Mouse (Mus musculus) embryonic facial prominence, embryonic 12.5 days (tissue): Measurements from ENCODE around the gene P2rx7. TPM values are rescaled to one million over a fixed set of nuclear protein-coding genes. Genes with fewer than 3 reads are reported as not detected.

Source experiments
- ATAC-seq: fragments of 200-750 bp; cut with Nextera tagmentation; 2 replicates; pipeline ENCODE4 v1.8.0; 2017; ENCODE audit not compliant: insufficient number of reproducible peaks, insufficient read depth, low FRiP score, low TSS enrichment
- H3K27ac ChIP-seq: fragments of 300-500 bp; sonication (generic); 2 replicates; pipeline ENCODE4 v1.5.1; 2016; ENCODE audit warnings: mild to moderate bottlenecking
- H3K27me3 ChIP-seq: fragments of 300-500 bp; sonication (generic); 2 replicates; pipeline ENCODE4 v1.6.1; 2016; ENCODE audit warnings: mild to moderate bottlenecking, moderate library complexity
- H3K36me3 ChIP-seq: fragments of 300-500 bp; sonication (generic); 2 replicates; pipeline ENCODE4 v1.6.1; 2016; ENCODE audit warnings: mild to moderate bottlenecking
- H3K4me1 ChIP-seq: fragments of 300-500 bp; sonication (generic); 2 replicates; pipeline ENCODE4 v1.6.1; 2016
- H3K4me2 ChIP-seq: fragments of 300-500 bp; sonication (generic); replicated peaks from 2 replicates; pipeline ENCODE4 v1.6.1; 2016; ENCODE audit warnings: mild to moderate bottlenecking, moderate library complexity
- H3K4me3 ChIP-seq: fragments of 300-500 bp; sonication (generic); 2 replicates; pipeline ENCODE4 v1.5.1; 2016; ENCODE audit warnings: mild to moderate bottlenecking
- H3K9ac ChIP-seq: fragments of 300-500 bp; sonication (generic); 2 replicates; pipeline ENCODE4 v1.6.1; 2016; ENCODE audit warnings: mild to moderate bottlenecking, moderate library complexity
- H3K9me3 ChIP-seq: fragments of 300-500 bp; sonication (generic); 2 replicates; pipeline ENCODE4 v1.6.1; 2016; ENCODE audit warnings: mild to moderate bottlenecking, moderate library complexity
- WGBS: fragments of 180-500 bp; shearing (Covaris S2); methylation state at CpG from one replicate; pipeline ENCODE4 v1.1.7; 2016; 5-methylcytosine and 5-hydroxymethylcytosine counted together
- polyA plus RNA-seq: library from polyadenylated mRNA; unstranded; fragments of >200 nt; fragmentation: Nextera tagmentation; extraction: Ambion mirVana; gene quantifications from 2 replicates; pipeline ENCODE4 v1.2.1, GENCODE M21; 2016

Gene P2rx7
- polyA plus RNA-seq = 0.74 and 0.96 TPM in 2 replicates

- no peak within 1 kb of the TSS for H3K27ac ChIP-seq
- H3K4me3 ChIP-seq = no peak within 1 kb of the TSS
- H3K36me3 ChIP-seq = no peaks in the 10 kb centered on the region
- H3K27me3 ChIP-seq = no peaks in the 10 kb centered on the region
- 77% methylated on average over 12 of the region's 12 CpGs for WGBS
- no peaks in the 10 kb centered on the region for H3K4me1 ChIP-seq
- H3K4me2 ChIP-seq = no peak within 1 kb of the TSS
- H3K9me3 ChIP-seq = no peaks in the 10 kb centered on the region
- no peak for ATAC-seq
- no peak within 1 kb of the TSS for H3K9ac ChIP-seq
Observed at GRCm38 (mm10) chr5:122643701-122644100, at the start of gene P2rx7. TSS of gene P2rx7 (plus strand) at chr5:122643911.

GRCm38 (mm10) chr5:122595470-122595869 lies 48.2 kb upstream of the P2rx7 start:
- WGBS = 87% methylated on average over 4 of the region's 4 CpGs
- Histone ChIP-seq H3K4me1 (no peaks in the 10 kb centered on the region), H3K4me2 (no peak overlapping the region), H3K4me3 (no peak overlapping the region), H3K27me3 (no peaks in the 10 kb centered on the region), H3K27ac (no peak overlapping the region), H3K36me3 (peaks cover 54% of the 10 kb centered on the region), H3K9me3 (no peaks in the 10 kb centered on the region), H3K9ac (no peak overlapping the region)
- ATAC-seq = no peak

GRCm38 (mm10) chr5:122602233-122602632 lies 41.5 kb upstream of the P2rx7 start:
- Histone ChIP-seq H3K9ac (no peak overlapping the region), H3K36me3 (peaks cover 68% of the 10 kb centered on the region), H3K4me1 (no peaks in the 10 kb centered on the region), H3K4me2 (no peak overlapping the region), H3K27ac (no peak overlapping the region), H3K27me3 (no peaks in the 10 kb centered on the region), H3K9me3 (no peaks in the 10 kb centered on the region), H3K4me3 (no peak overlapping the region)
- WGBS = 78% methylated on average over 11 of the region's 11 CpGs
- no peak for ATAC-seq

GRCm38 (mm10) chr5:122604894-122605293 lies 38.8 kb upstream of the P2rx7 start:
- Histone ChIP-seq H3K27me3 (no peaks in the 10 kb centered on the region), H3K9me3 (no peaks in the 10 kb centered on the region), H3K4me3 (no peak overlapping the region), H3K27ac (no peak overlapping the region), H3K36me3 (peaks cover 61% of the 10 kb centered on the region), H3K4me1 (no peaks in the 10 kb centered on the region), H3K4me2 (no peak overlapping the region), H3K9ac (no peak overlapping the region)
- WGBS = 92% methylated on average over 2 of the region's 2 CpGs
- no peak for ATAC-seq

GRCm38 (mm10) chr5:122611651-122612050 lies 32.1 kb upstream of the P2rx7 start:
- Histone ChIP-seq H3K9ac (no peak overlapping the region), H3K27me3 (no peaks in the 10 kb centered on the region), H3K36me3 (peaks cover 16% of the 10 kb centered on the region), H3K4me2 (0 out of 2 replicates have a peak overlapping the region, but pooled peaks have one; percentile 17), H3K4me1 (peaks cover 15% of the 10 kb centered on the region; the same call in 1 of the 2 replicates), H3K9me3 (no peaks in the 10 kb centered on the region), H3K27ac (peak overlapping the region; percentile 76), H3K4me3 (no peak overlapping the region)
- no peak for ATAC-seq
- WGBS = 26% methylated on average over 5 of the region's 5 CpGs

- Histone ChIP-seq H3K36me3 (peaks cover 3% of the 10 kb centered on the region; the same call in 1 of the 2 replicates), H3K4me3 (peak within 1 kb of the TSS; percentile 76), H3K9ac (peak within 1 kb of the TSS; percentile 81), H3K4me2 (peak within 1 kb of the TSS; percentile 52), H3K27ac (peak within 1 kb of the TSS; percentile 89), H3K4me1 (peaks cover 15% of the 10 kb centered on the region; the same call in 1 of the 2 replicates), H3K9me3 (no peaks in the 10 kb centered on the region), H3K27me3 (no peaks in the 10 kb centered on the region)
- 2% methylated on average over 67 of the region's 67 CpGs for WGBS
- ATAC-seq = peak; percentile 83
Observed at GRCm38 (mm10) chr5:122613908-122614732, 29.6 kb upstream of the P2rx7 start, which contains the start of gene Ift81. TSS of gene Ift81 (minus strand) at chr5:122614518.

- H3K4me1 ChIP-seq = peaks cover 16% of the 10 kb centered on the region; the same call in 1 of the 2 replicates
Observed at GRCm38 (mm10) chr5:122617718-122618117, 26.0 kb upstream of the P2rx7 start.

GRCm38 (mm10) chr5:122619686-122620296 lies 23.9 kb upstream of the P2rx7 start:
- WGBS = 73% methylated on average over 9 of the region's 9 CpGs
- no peaks in the 10 kb centered on the region for H3K36me3 ChIP-seq
- H3K27me3 ChIP-seq = no peaks in the 10 kb centered on the region
- ATAC-seq = no peak
- no peaks in the 10 kb centered on the region for H3K9me3 ChIP-seq
- no peak overlapping the region for H3K4me2 ChIP-seq
- H3K4me1 ChIP-seq = peaks cover 14% of the 10 kb centered on the region; the same call in 1 of the 2 replicates
- no peak overlapping the region for H3K27ac ChIP-seq
- H3K4me3 ChIP-seq = no peak overlapping the region
- H3K9ac ChIP-seq = no peak overlapping the region

More at GRCm38 (mm10) chr5:122617718-122618117, 26.0 kb upstream of the P2rx7 start:
- Histone ChIP-seq H3K4me3 (no peak overlapping the region), H3K36me3 (no peaks in the 10 kb centered on the region), H3K27ac (0 out of 2 replicates have a peak overlapping the region, but pooled peaks have one; percentile 1), H3K4me2 (no peak overlapping the region), H3K27me3 (no peaks in the 10 kb centered on the region), H3K9me3 (no peaks in the 10 kb centered on the region), H3K9ac (no peak overlapping the region)
- 58% methylated on average over 5 of the region's 5 CpGs for WGBS
- no peak for ATAC-seq

GRCm38 (mm10) chr5:122621376-122621886 lies 22.3 kb upstream of the P2rx7 start:
- peak overlapping the region; percentile 82 for H3K27ac ChIP-seq
- 3% methylated on average over 7 of the region's 7 CpGs for WGBS
- peak; percentile 47; the same call in 1 of the 2 replicates for ATAC-seq

GRCm38 (mm10) chr5:122622526-122622925 lies 21.2 kb upstream of the P2rx7 start:
- Histone ChIP-seq H3K4me2 (no peak overlapping the region), H3K4me1 (peaks cover 14% of the 10 kb centered on the region; the same call in 1 of the 2 replicates), H3K36me3 (no peaks in the 10 kb centered on the region), H3K9me3 (no peaks in the 10 kb centered on the region), H3K4me3 (no peak overlapping the region), H3K27me3 (no peaks in the 10 kb centered on the region), H3K27ac (peak overlapping the region; percentile 82), H3K9ac (no peak overlapping the region)
- WGBS = 87% methylated on average over 5 of the region's 5 CpGs
- no peak for ATAC-seq

More at GRCm38 (mm10) chr5:122621376-122621886, 22.3 kb upstream of the P2rx7 start:
- peaks cover 14% of the 10 kb centered on the region; the same call in 1 of the 2 replicates for H3K4me1 ChIP-seq
- no peaks in the 10 kb centered on the region for H3K27me3 ChIP-seq
- no peak overlapping the region for H3K9ac ChIP-seq
- H3K9me3 ChIP-seq = no peaks in the 10 kb centered on the region
- 0 out of 2 replicates have a peak overlapping the region, but pooled peaks have one; percentile 18 for H3K4me2 ChIP-seq
- no peak overlapping the region for H3K4me3 ChIP-seq
- H3K36me3 ChIP-seq = no peaks in the 10 kb centered on the region

GRCm38 (mm10) chr5:122623861-122624260 lies 19.9 kb upstream of the P2rx7 start:
- H3K4me2 ChIP-seq = no peak overlapping the region
- H3K27me3 ChIP-seq = no peaks in the 10 kb centered on the region
- H3K4me1 ChIP-seq = peaks cover 14% of the 10 kb centered on the region; the same call in 1 of the 2 replicates
- no peaks in the 10 kb centered on the region for H3K9me3 ChIP-seq
- no peak overlapping the region for H3K4me3 ChIP-seq
- WGBS = 81% methylated on average over 9 of the region's 9 CpGs
- no peak overlapping the region for H3K9ac ChIP-seq
- no peak overlapping the region for H3K27ac ChIP-seq
- H3K36me3 ChIP-seq = no peaks in the 10 kb centered on the region
- no peak for ATAC-seq
